Mouse (Mus musculus) naive thymus-derived CD4-positive, alpha-beta T cell, adult 2 months (primary cell): ENCODE results near the gene Ddx46.
"Not testable (repeated sequence)": the region's sequence is repeated elsewhere in the genome, so short reads cannot be mapped to it uniquely, and the experiment has no call there.

Experiments
- DNase-seq: peaks from one replicate; pipeline ENCODE4 v3.0.0-alpha.2; 2011; ENCODE audit warnings: low read depth

Gene Ddx46

GRCm38 (mm10) chr13:55636185-55636983, 1.6 kb downstream of the Ddx46 start:
- peak; percentile 68 for DNase-seq

DNA sequence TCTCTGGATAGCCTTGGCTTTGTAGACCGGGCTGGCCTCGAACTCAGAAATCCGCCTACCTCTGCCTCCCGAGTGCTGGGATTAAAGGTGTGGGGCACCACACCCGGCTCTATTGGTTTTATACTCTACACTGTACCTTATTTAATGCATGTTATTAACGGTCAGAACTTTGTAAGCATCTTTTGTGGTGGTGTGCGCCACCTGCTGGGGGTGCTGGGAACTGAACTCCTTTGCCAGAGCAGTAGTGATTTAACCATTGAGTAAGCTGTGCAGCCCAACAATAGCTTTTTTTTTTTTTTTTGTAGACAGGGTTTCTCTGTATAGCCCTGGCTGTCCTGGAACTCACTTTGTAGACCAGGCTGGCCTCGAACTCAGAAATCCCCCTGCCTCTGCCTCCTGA, 5.7 kb downstream of the Ddx46 start:
- DNase-seq, result peak; percentile 89

DNA sequence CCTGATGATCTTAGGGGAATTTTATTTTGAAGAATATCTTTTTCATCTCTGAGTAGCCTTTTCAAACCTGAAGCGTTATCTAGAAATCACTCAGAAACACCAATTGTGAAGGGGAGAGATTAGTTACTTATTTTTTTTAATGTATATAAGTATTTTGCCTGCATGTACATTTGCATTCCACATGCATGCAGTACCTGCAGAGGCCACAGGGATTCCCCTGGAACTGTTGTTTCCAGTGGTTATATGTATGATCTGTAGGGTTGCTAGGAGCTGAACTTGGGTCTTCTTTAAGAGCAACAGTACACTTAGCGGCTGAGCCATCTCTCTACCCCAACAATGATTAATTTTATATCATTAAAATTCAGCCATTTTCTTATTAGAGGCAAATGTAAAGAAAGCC, 9.7 kb downstream of the Ddx46 start:
- peak; percentile 70 for DNase-seq

DNA sequence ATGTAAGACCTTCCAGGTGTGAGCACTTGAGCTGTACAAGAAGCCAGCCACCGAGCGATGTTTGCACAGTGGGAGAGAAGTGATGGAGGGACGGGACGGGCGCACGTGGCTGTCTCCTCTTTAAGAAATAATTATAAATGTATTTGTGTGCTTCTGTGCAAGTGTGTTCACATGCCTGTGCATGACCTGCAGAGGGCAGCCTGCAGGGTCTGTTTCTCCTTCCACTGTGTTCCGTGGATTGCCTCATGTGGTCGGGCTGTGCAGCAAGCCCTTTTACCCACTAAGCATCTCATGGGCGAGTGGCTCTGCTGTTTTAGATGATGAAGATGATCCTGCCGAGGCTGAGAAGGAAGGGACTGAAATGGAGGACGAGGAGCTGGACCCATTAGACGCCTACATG, 15.3 kb downstream of the Ddx46 start:
- DNase-seq, result no peak

- no peak for DNase-seq
These were observed 16.2 kb downstream of the Ddx46 start for GRCm38 (mm10) chr13:55650980-55651379.

DNA sequence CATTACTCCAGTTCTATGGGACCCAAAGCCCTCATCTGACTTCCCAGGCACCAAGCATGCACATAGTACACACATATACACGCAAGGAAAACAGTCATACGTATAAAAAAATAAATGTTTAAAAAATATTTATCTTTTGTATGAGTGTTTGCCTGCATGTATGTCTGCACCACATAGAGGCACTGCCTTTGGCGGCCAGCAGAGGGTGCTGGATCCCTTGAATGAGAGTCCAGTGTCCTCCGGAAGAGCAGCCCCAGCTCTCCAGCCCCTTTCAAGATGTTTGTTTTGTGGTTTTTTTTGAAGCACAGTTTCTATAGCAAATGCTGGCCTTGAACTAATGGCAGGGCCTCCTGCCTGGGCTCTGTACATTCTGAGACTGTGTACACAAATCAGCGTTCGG, 33.7 kb downstream of the Ddx46 start:
- peak; percentile 60 for DNase-seq

DNA sequence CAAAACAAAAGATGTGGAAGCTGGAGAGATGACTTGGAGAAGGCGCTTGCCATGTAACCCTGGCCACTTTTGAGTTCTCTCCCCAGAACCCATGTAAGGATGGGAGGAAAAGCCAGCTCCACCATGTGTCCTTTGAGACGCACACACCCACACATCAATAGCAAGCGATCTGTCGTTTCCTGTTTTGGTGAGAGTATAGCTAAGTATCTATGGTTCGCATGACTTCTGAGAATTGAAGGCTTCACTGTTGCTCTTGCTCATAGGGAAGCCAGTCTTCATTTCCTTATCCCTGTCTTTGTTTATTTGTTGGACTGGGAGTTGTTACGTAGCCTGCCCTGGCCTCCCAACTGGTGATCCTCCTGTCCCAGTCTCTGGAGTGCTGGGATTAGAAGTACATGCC, 37.9 kb downstream of the Ddx46 start:
- DNase-seq, result peak; percentile 66

DNA sequence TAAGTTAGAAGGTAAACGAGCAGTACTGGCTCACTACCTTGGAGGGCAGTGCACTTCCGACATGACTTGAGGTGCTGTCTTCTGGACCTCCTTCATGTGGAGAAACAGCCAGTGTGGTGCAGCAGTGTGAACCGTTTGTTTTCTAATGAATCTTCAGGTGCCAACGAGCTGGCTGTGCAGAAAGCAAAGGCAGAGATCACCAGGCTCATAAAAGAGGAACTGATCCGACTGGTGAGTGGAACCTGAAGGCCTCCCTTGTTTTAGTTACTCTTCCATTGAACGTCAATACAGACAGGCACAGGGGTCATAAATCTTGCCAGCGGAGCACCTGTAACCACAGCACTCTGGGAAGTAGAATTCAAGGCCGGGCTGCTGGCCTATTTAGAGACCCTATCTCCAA, 42.5 kb downstream of the Ddx46 start:
- no peak for DNase-seq

- DNase-seq, result no peak
These were observed 47.4 kb downstream of the Ddx46 start for GRCm38 (mm10) chr13:55682201-55682600.

- DNase-seq, result no peak
These were observed 48.8 kb downstream of the Ddx46 start for GRCm38 (mm10) chr13:55683581-55683980.

GRCm38 (mm10) chr13:55686107-55686633, 51.3 kb downstream of the Ddx46 start:
- no peak for DNase-seq

DNA sequence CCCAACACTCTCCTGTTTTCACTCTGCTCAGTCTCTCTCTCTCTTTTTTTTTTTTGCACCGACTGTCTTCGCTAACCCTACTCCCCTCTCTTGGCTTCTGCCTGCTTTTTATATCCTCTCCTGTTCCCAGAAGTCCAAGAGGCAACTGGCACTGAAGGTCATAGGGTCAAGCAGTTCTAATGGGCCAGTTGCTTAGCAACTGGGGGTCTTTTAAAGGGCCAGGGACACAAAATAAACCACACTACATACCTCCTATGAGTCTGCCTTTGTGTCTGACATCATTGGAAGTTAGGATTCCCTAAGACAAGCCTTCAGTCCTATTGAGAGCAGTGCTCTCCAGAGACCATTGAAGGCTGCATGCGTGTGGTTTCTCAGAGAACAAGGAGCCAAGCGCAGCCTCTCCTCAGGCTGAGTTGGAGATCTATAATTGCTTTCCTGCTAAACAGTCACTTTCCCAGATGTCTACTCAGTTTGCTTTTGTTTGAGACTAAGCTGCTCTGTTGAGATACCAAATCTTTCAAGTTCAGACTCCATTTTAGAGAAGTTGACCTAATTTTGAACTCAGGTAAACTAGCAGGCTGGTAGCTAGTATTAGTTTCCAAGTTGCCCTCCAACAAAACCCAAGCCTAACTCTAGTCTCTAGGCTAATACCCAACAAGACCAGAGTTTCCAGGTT, 53.2 kb downstream of the Ddx46 start:
- no peak for DNase-seq

DNA sequence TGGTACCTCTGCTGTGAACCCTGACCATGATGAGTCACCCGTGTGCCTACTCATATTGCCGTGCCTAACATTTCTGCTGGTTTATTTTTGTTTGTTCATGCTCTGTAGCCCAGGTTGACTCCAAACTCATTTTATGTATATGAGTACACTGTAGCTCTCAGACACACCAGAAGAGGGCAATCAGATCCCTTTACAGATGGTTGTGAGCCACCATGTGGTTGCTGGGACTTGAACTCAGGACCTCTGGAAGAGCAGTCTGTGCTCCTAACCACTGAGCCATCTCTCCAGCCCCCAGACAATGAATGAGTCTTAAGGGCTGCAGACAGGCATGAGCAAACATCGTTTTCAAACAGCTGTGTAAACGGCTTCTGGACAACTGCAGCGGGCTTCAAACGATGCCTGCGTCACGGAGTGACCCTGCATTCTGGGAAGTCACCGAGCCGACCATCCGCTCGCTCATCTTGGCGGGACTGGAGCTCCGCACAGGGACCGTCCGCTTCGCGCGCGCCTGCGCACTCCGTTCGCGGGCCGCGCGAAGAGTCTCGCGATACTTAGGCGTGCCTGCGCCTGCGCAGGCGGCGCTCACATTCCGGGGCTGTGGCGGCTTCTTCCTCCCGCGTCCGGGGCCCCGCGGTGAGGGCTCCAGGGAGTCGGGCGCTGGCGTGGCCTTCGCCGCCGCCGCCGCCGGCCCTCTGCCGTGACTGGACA, 57.9 kb downstream of the Ddx46 start, which contains the start of gene B230219D22Rik:
Gene B230219D22Rik (plus strand): TSS at position 590 of the 708 bp plus-strand sequence.
- peak; percentile 96 for DNase-seq

DNA sequence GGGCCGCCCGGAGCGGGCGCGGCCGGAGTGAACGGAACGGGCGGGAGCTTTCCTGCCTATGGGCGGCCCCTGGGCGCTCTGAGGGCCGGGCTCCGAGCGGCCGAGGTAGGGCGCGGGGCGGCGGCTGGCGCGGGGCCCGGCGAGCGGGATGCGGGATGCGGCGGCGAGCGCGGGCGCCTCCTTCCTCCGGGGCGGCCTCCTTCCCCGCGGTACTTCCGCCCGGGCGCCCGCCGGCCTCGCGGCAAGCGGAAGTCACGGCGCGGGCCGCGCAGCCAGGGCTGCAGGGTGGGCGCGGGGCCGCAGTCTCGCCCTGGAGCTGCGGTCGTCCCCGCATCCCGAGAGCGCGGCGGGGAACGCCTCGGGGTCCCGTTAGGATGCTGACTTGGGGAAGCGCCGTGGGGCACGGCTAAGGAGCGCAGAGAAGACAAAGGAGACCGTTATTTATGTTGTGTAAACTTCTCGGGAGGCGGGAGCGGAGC, 58.5 kb downstream of the Ddx46 start:
- DNase-seq, result no peak

DNA sequence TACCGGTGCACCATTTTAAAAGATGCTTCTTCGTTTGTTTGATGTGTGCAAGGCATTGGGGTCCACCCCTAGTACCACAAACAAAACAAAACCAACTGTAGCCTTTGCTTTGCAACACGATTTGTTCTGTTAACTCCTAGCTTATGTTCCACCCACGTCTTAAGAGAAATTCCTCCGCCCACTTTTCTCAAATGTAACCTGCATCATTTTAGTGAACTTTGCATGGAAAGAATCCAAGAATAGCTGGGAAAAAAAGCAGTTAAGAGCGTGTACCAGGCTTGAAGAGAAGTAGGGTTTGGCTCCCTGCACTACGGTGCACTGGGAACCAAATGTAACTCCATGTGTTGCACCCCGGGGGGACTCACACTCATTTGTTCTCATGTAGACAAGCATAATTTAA, 59.3 kb downstream of the Ddx46 start:
- no peak for DNase-seq

DNA sequence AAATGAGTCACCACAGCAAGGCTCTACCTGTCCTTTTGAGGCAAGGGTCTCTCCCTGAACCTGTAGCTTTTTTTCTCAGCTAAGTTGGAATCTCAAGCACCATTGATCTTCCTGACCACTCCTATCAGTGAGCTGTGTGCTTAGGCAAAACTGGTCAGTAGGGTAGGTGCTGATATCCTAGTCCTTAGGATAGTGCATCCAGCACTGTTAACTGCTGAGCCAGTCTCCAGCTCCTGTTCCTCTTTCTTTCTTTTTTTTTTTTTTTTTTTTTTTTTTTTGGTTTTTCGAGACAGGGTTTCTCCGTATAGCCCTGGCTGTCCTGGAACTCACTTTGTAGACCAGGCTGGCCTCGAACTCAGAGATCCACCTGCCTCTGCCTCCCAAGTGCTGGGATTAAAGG, 61.2 kb downstream of the Ddx46 start:
- not testable (repeated sequence) for DNase-seq

- DNase-seq, result no peak
These were observed 69.5 kb downstream of the Ddx46 start for GRCm38 (mm10) chr13:55704301-55704700.

DNA sequence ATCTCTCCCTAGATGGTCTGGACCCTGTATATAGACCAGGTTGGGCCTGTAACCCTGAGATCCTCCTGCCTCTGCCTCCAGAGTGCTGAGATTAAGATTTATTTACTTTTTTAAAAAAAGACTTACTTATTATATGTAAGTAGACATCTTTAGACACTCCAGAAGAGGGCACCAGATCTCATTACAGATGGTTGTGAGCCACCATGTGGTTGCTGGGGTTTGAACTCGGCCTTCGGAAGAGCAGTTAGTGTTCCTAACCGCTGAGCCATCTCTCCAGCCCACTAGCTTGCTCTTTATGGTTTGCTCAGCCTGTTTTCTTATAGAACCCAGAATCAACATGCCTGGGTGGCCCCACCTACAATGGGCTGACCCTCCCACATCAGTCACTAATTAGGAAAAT, 78.0 kb downstream of the Ddx46 start:
- peak; percentile 20 for DNase-seq

GRCm38 (mm10) chr13:55714501-55715166, 79.8 kb downstream of the Ddx46 start, which contains the start of gene Txndc15:
Gene Txndc15, plus strand, starts transcription at chr13:55714650.
- peak; percentile 85 for DNase-seq

DNA sequence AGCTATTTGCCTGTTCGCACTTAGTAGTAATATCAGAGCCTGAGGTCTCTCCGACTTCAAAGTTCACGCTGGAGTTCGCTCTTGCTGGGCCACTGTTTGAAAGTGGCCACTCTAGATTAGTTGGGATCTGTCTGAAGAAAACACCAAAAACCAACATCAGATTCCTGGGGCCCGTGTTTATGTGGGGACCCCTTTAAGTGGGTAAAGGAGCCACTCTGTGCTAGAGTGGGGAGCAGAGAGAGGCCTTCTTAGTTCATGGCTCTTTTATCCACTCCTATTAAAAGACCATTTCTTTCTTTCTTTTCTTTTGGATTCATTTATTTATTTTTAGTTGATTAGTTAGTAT, 80.3 kb downstream of the Ddx46 start:
- DNase-seq, result no peak

DNA sequence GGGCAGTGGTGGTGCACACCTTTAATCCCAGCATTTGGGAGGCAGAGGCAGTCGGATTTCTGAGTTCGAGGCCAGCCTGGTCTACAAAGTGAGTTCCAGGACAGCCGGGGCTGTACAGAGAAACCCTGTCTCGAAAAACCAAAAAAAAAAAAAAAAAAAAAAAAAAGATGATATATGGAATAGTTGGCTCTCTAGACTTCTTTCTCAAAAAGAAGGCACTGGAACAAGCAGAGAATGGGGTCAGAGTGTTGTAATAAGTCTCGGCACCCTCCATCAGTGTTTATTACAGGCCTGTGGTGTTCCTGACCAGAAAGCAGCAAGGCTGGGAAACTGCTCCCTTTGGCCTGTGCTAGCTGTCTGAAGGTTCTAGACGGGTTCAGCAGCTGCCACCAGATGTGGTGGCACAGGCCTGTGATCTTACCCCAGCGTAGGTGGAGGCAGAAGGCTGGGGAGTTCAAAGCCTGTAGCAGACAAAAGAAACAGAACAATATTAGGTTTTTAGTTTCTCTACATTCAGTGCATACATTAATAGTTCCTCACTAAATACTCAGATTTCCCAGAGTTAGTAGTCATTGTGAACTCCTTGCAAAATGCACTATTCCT, 81.2 kb downstream of the Ddx46 start:
- DNase-seq, result peak; percentile 66
